Mouse (Mus musculus) G1E (cell line): ENCODE results near the gene Sema3b.
"Not testable (repeated sequence)": the region's sequence is repeated elsewhere in the genome, so short reads cannot be mapped to it uniquely, and the experiment has no call there.

Source experiments
- CTCF ChIP-seq: IDR thresholded peaks from 2 replicates; pipeline ENCODE4 v1.5.1; 2012; ENCODE audit warnings: low read depth, low read length, inconsistent platforms, mixed read lengths
- GATA1 ChIP-seq: IDR thresholded peaks from 2 replicates; pipeline ENCODE4 v1.6.1; 2012; ENCODE audit warnings: borderline replicate concordance, low read length, inconsistent platforms, mixed read lengths

DNA sequence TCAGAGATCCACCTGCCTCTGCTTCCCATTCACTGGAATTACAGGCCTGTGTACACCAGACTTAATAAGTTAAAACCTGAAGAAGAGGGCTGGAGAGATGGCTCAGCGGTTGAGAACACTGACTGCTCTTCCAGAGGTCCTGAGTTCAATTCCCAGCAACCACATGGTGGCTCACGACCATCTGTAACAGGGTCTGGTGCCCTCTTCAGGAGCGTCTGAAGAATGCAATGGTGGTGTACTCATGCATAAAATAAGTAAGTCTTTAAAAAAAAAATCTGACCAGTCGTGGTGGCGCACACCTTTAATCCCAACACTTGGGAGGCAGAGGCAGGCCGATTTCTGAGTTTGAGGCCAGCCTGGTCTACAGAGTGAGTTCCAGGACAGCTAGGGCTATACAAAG lies 35.3 kb downstream of the Sema3b start:
- TF ChIP-seq GATA1, CTCF: not testable (repeated sequence)
